Mouse (Mus musculus): ENCODE results near the gene Lyplal1.

Gene Lyplal1

GRCm38 (mm10) chr1:186116701-186117488 lies at the start of gene Lyplal1:
Lyplal1 (minus strand) TSS chr1:186117310.
- DNase-seq: peak; percentile 97 to 98

- no peak for DNase-seq
Observed at GRCm38 (mm10) chr1:186163616-186164015, 46.5 kb upstream of the Lyplal1 start.

- peak in 1 of 2 experiments; percentile 11 for DNase-seq
Observed at GRCm38 (mm10) chr1:186163206-186163605, 46.1 kb upstream of the Lyplal1 start.

- DNase-seq: no peak
Observed at GRCm38 (mm10) chr1:186150376-186150775, 33.3 kb upstream of the Lyplal1 start.

GRCm38 (mm10) chr1:186145444-186145843 lies 28.3 kb upstream of the Lyplal1 start:
- no peak for DNase-seq

- no peak for DNase-seq
Observed at GRCm38 (mm10) chr1:186140191-186140590, 23.1 kb upstream of the Lyplal1 start.

- DNase-seq: no peak
Observed at GRCm38 (mm10) chr1:186137873-186138272, 20.8 kb upstream of the Lyplal1 start.

- peak; percentile 14 to 46 for DNase-seq
Observed at GRCm38 (mm10) chr1:186136636-186137380, 19.7 kb upstream of the Lyplal1 start.

GRCm38 (mm10) chr1:186131465-186131864 lies 14.4 kb upstream of the Lyplal1 start:
- DNase-seq: no peak

- no peak for DNase-seq
Observed at GRCm38 (mm10) chr1:186128940-186129339, 11.8 kb upstream of the Lyplal1 start.

- no peak for DNase-seq
Observed at GRCm38 (mm10) chr1:186126313-186126862, 9.3 kb upstream of the Lyplal1 start.

GRCm38 (mm10) chr1:186123690-186124089 lies 6.6 kb upstream of the Lyplal1 start:
- no peak for DNase-seq

- no peak for DNase-seq
Observed at GRCm38 (mm10) chr1:186119856-186120255, 2.7 kb upstream of the Lyplal1 start.

GRCm38 (mm10) chr1:186116086-186116600 lies 967 bp downstream of the Lyplal1 start:
- DNase-seq: no peak

- no peak for DNase-seq
Observed at GRCm38 (mm10) chr1:186102313-186102712, 14.8 kb downstream of the Lyplal1 start.

GRCm38 (mm10) chr1:186066266-186066897 lies 50.7 kb downstream of the Lyplal1 start:
- DNase-seq: no peak

GRCm38 (mm10) chr1:186060041-186060440 lies 57.1 kb downstream of the Lyplal1 start:
- no peak for DNase-seq

- DNase-seq: no peak
Observed at GRCm38 (mm10) chr1:186054227-186054626, 62.9 kb downstream of the Lyplal1 start.

GRCm38 (mm10) chr1:186053280-186054043 lies 63.6 kb downstream of the Lyplal1 start:
- DNase-seq: no peak

GRCm38 (mm10) chr1:186043709-186044452 lies 73.2 kb downstream of the Lyplal1 start:
- DNase-seq: peak; percentile 12 to 32

- DNase-seq: no peak
Observed at GRCm38 (mm10) chr1:186041841-186042240, 75.3 kb downstream of the Lyplal1 start.
